Mouse (Mus musculus) hindbrain, embryonic 11.5 days (tissue): ENCODE results near the gene Sdk1. TPM values are rescaled to one million over a fixed set of nuclear protein-coding genes. Genes with fewer than 3 reads are reported as not detected.

Source experiments
- polyA plus RNA-seq: library from polyadenylated mRNA; unstranded; fragments of >200 nt; fragmentation: Nextera tagmentation; extraction: Ambion mirVana; gene quantifications from 2 replicates; pipeline ENCODE4 v1.2.1, GENCODE M21; 2014

Gene Sdk1
- polyA plus RNA-seq, 1 experiment from 2014 or later = 1.1 TPM

Other genes with a start within 250 kb of the Sdk1 start
- 0.14 TPM in 1 of 2 replicates, not detected in the other for gene Card11, start 240.9 kb upstream of the Sdk1 start, polyA plus RNA-seq